Mouse (Mus musculus) Patski (cell line): ENCODE data around the gene Nsmce1. TPM values are rescaled to one million over a fixed set of nuclear protein-coding genes. Genes with fewer than 3 reads are reported as not detected.

Source experiments
- ATAC-seq: fragments of 100-300 bp; one replicate; pipeline ENCODE4 v1.8.0; 2021
- CTCF ChIA-PET: fragments of 350-600 bp; sonication (Branson Sonifier 250); formaldehyde crosslinking; loops from one replicate; lab custom pipeline; 2022; ENCODE audit warnings: inconsistent platforms; lab: Charles Lee
- POLR2A ChIA-PET: fragments of 350-600 bp; sonication (Branson Sonifier 250); formaldehyde crosslinking; loops from one replicate; lab custom pipeline; 2022; ENCODE audit warnings: antibody characterized with exemption, inconsistent platforms; lab: Charles Lee
- DNase-seq: peaks from one replicate; pipeline ENCODE4 v3.0.0-alpha.2; 2011; ENCODE audit warnings: low read depth, low spot score
- H3K27me3 ChIP-seq: fragments of 371-371 bp; one replicate; pipeline ENCODE4 v1.5.1; 2021
- CTCF ChIP-seq: fragments of 100-300 bp; IDR thresholded peaks from one replicate; pipeline ENCODE4 v1.5.1; 2021
- in situ Hi-C: fragments of 300-500 bp; cut with MboI; formaldehyde crosslinking; loops from 3 replicates; pipeline ENCODE4 v1.11.1; 2018; ENCODE audit warnings: low pct_unique_long_range_greater_than_20kb, mixed read lengths
- polyA plus RNA-seq: library from polyadenylated mRNA; unstranded; gene quantifications from one replicate; pipeline ENCODE4 v1.2.3, GENCODE M21; 2021

Nsmce1 gene
- polyA plus RNA-seq, 1 experiment from 2014 or later: 74.0 TPM

GRCm38 (mm10) chr7:125423056-125423455 is 68.3 kb downstream of the Nsmce1 start:
- no peak for TF ChIP-seq CTCF
- in situ Hi-C loops: no loop called here
- CTCF ChIA-PET: no interaction called here
- DNase-seq: no peak
- POLR2A ChIA-PET: interaction anchor here (0.6 to 1.0 kb wide), 2 partner anchors 14 to 83 kb away, joined by 3 to 4 read pairs; no protein-coding TSS in a partner anchor
- no peak for ATAC-seq
- no peaks in the 10 kb centered on the region for H3K27me3 ChIP-seq

- in situ Hi-C loops: no loop called here
- no peak for TF ChIP-seq CTCF
- DNase-seq (no peak), ATAC-seq (no peak)
- POLR2A ChIA-PET: no interaction called here
- H3K27me3 ChIP-seq: no peaks in the 10 kb centered on the region
- CTCF ChIA-PET: interaction anchor here (1.3 kb wide), 1 partner anchor 10 kb away, joined by 3 read pairs; no protein-coding TSS in a partner anchor
Measured at GRCm38 (mm10) chr7:125421911-125422310, 69.5 kb downstream of the Nsmce1 start.

GRCm38 (mm10) chr7:125420190-125420589 is 71.2 kb downstream of the Nsmce1 start:
- ATAC-seq: no peak
- POLR2A ChIA-PET: interaction anchor here (1.3 kb wide), 1 partner anchor 161 kb away, joined by 4 read pairs; no protein-coding TSS in a partner anchor
- CTCF ChIA-PET: interaction anchor here (0.8 to 1.5 kb wide), 5 partner anchors 11 to 190 kb away, joined by 3 to 5 read pairs (median 3); no protein-coding TSS in a partner anchor
- in situ Hi-C loops: no loop called here
- no peak for DNase-seq
- no peaks in the 10 kb centered on the region for H3K27me3 ChIP-seq
- TF ChIP-seq CTCF: peak; percentile 73

- CTCF ChIA-PET: no interaction called here
- no peaks in the 10 kb centered on the region for H3K27me3 ChIP-seq
- in situ Hi-C loops: no loop called here
- TF ChIP-seq CTCF: no peak
- POLR2A ChIA-PET: no interaction called here
- DNase-seq (no peak), ATAC-seq (no peak)
Measured at GRCm38 (mm10) chr7:125418413-125418812, 73.0 kb downstream of the Nsmce1 start.

Other genes with a start within 250 kb of the Nsmce1 start
- 1.0 TPM for gene Kdm8, start 46.9 kb downstream of the Nsmce1 start, polyA plus RNA-seq
- 16.5 TPM for gene Il4ra, start 60.5 kb upstream of the Nsmce1 start, polyA plus RNA-seq
- not detected for gene Il21r, start 111.8 kb upstream of the Nsmce1 start, polyA plus RNA-seq
- 59.9 TPM for gene Gtf3c1, start 216.2 kb upstream of the Nsmce1 start, polyA plus RNA-seq
- gene D430042O09Rik, start 216.3 kb upstream of the Nsmce1 start, polyA plus RNA-seq: 11.6 TPM